Mouse (Mus musculus) MEL (cell line): ENCODE data around the gene Olfr1294. TPM values are rescaled to one million over a fixed set of nuclear protein-coding genes. Genes with fewer than 3 reads are reported as not detected.

Experiments used
- DNase-seq: peaks from one replicate; pipeline ENCODE4 v3.0.0; 2011; ENCODE audit warnings: low read depth, low spot score
- H3K27ac ChIP-seq: 2 replicates; pipeline ENCODE4 v1.5.1; 2012; ENCODE audit warnings: low read depth, mild to moderate bottlenecking, control low read depth, low read length, moderate library complexity; ENCODE audit not compliant: control insufficient read depth
- H3K27me3 ChIP-seq, 2 experiments: fragments of 150-350 bp in 1 of 2; sonication (generic) in 1 of 2; 2 replicates each; pipeline ENCODE4 v1.6.1; 2012; ENCODE audit warnings: low read length in 2 of 2, mild to moderate bottlenecking in 2 of 2, improper control_type of control experiment in 1 of 2, moderate library complexity in 1 of 2; ENCODE audit not compliant: insufficient read depth in 2 of 2, control insufficient read depth in 1 of 2
- H3K36me3 ChIP-seq, 2 experiments: 2 replicates each; pipeline ENCODE4 v1.6.1; 2012 to 2014; ENCODE audit warnings: low read length in 2 of 2, improper control_type of control experiment in 1 of 2, inconsistent platforms in 1 of 2, mild to moderate bottlenecking in 1 of 2; ENCODE audit not compliant: insufficient read depth in 2 of 2, control insufficient read depth in 1 of 2
- H3K4me1 ChIP-seq, 2 experiments: fragments of 150-350 bp in 1 of 2; sonication (generic) in 1 of 2; 2 replicates each; pipeline ENCODE4 v1.6.1; 2012; ENCODE audit warnings: low read length in 2 of 2, improper control_type of control experiment in 1 of 2, mild to moderate bottlenecking in 1 of 2; ENCODE audit not compliant: insufficient read depth in 2 of 2, control insufficient read depth in 1 of 2
- H3K4me3 ChIP-seq, 2 experiments: fragments of 150-350 bp in 1 of 2; sonication (generic) in 1 of 2; 2 replicates each; pipeline ENCODE4 v1.5.1; 2012; ENCODE audit warnings: low read depth in 2 of 2, low read length in 2 of 2, mild to moderate bottlenecking in 2 of 2, moderate library complexity in 2 of 2, control low read depth in 1 of 2, improper control_type of control experiment in 1 of 2; ENCODE audit not compliant: control insufficient read depth in 1 of 2, insufficient read depth in 1 of 2
- H3K79me2 ChIP-seq: 2 replicates; pipeline ENCODE4 v1.6.1; 2012; ENCODE audit warnings: mild to moderate bottlenecking, low read length, moderate library complexity; ENCODE audit not compliant: control insufficient read depth, poor library complexity, insufficient read depth
- H3K9ac ChIP-seq: 2 replicates; pipeline ENCODE4 v1.6.1; 2012; ENCODE audit warnings: low read depth, mild to moderate bottlenecking, control low read depth, low read length, moderate library complexity; ENCODE audit not compliant: control insufficient read depth, poor library complexity, severe bottlenecking
- H3K9me3 ChIP-seq: fragments of 150-350 bp; sonication (generic); replicated peaks from 2 replicates; pipeline ENCODE4 v1.6.1; 2012; ENCODE audit warnings: mild to moderate bottlenecking, low read length, improper control_type of control experiment, moderate library complexity; ENCODE audit not compliant: insufficient read depth
- CHD2 ChIP-seq: IDR thresholded peaks from 2 replicates; pipeline ENCODE4 v1.6.1; 2011; ENCODE audit warnings: low read length, improper control_type of control experiment
- CTCF ChIP-seq, 3 experiments: IDR thresholded peaks in 2 of 3; conservative IDR thresholded peaks in 1 of 3; 2 replicates each; pipeline ENCODE4 v1.5.1; 2011 to 2012; ENCODE audit warnings: low read length in 3 of 3, low read depth in 2 of 3, mild to moderate bottlenecking in 2 of 3, improper control_type of control experiment in 1 of 3, inconsistent platforms in 1 of 3, mixed read lengths in 1 of 3, moderate library complexity in 1 of 3; ENCODE audit not compliant: control insufficient read depth in 1 of 3, insufficient read depth in 1 of 3, poor library complexity in 1 of 3, severe bottlenecking in 1 of 3
- E2F4 ChIP-seq: IDR thresholded peaks from 2 replicates; pipeline ENCODE4 v1.6.1; 2011; ENCODE audit warnings: low read depth, low read length, improper control_type of control experiment, borderline replicate concordance
- EP300 ChIP-seq, 2 experiments: IDR thresholded peaks; 2 replicates each; pipeline ENCODE4 v1.6.1; 2011; ENCODE audit warnings: improper control_type of control experiment in 2 of 2, low read length in 2 of 2, low read depth in 1 of 2, mild to moderate bottlenecking in 1 of 2
- ETS1 ChIP-seq: IDR thresholded peaks from 2 replicates; pipeline ENCODE4 v1.6.1; 2012; ENCODE audit warnings: low read depth, mild to moderate bottlenecking, inconsistent platforms, low read length, improper control_type of control experiment, moderate library complexity
- GABPA ChIP-seq: IDR thresholded peaks from 2 replicates; pipeline ENCODE4 v1.6.1; 2012; ENCODE audit warnings: low read depth, mild to moderate bottlenecking, inconsistent platforms, low read length, improper control_type of control experiment, moderate library complexity
- GATA1 ChIP-seq: IDR thresholded peaks from 2 replicates; pipeline ENCODE4 v1.6.1; 2011; ENCODE audit warnings: low read depth, low read length, improper control_type of control experiment
- JUND ChIP-seq: IDR thresholded peaks from 2 replicates; pipeline ENCODE4 v1.6.1; 2011; ENCODE audit warnings: low read depth, mild to moderate bottlenecking, improper control_type of control experiment, low read length
- MAX ChIP-seq: IDR thresholded peaks from 2 replicates; pipeline ENCODE4 v1.6.1; 2011; ENCODE audit warnings: low read length, improper control_type of control experiment
- MAZ ChIP-seq: IDR thresholded peaks from 2 replicates; pipeline ENCODE4 v1.6.1; 2012; ENCODE audit warnings: low read depth, mild to moderate bottlenecking, inconsistent platforms, low read length, improper control_type of control experiment
- MEF2A ChIP-seq: IDR thresholded peaks from 2 replicates; pipeline ENCODE4 v1.6.1; 2014; ENCODE audit warnings: low read depth, mild to moderate bottlenecking, inconsistent platforms, low read length, improper control_type of control experiment; ENCODE audit not compliant: poor library complexity, insufficient replicate concordance, severe bottlenecking; ENCODE audit errors: extremely low read depth
- MXI1 ChIP-seq: IDR thresholded peaks from 2 replicates; pipeline ENCODE4 v1.6.1; 2011; ENCODE audit warnings: mild to moderate bottlenecking, low read depth, low read length, improper control_type of control experiment
- MYB ChIP-seq: IDR thresholded peaks from 2 replicates; pipeline ENCODE4 v1.6.1; 2011; ENCODE audit warnings: mild to moderate bottlenecking, low read depth, low read length, improper control_type of control experiment
- NRF1 ChIP-seq: IDR thresholded peaks from 2 replicates; pipeline ENCODE4 v1.6.1; 2014; ENCODE audit warnings: low read depth, mild to moderate bottlenecking, inconsistent platforms, low read length, improper control_type of control experiment, moderate library complexity; ENCODE audit not compliant: poor library complexity, insufficient read depth, severe bottlenecking
- POLR2A ChIP-seq, 2 experiments: IDR thresholded peaks; 2 replicates each; pipeline ENCODE4 v1.6.1; 2011 to 2012; ENCODE audit warnings: low read length in 2 of 2, mild to moderate bottlenecking in 2 of 2, control low read depth in 1 of 2, improper control_type of control experiment in 1 of 2, low read depth in 1 of 2, moderate library complexity in 1 of 2; ENCODE audit not compliant: control insufficient read depth in 1 of 2, insufficient read depth in 1 of 2, poor library complexity in 1 of 2
- POLR2AphosphoS2 ChIP-seq: IDR thresholded peaks from 2 replicates; pipeline ENCODE4 v1.6.1; 2011; ENCODE audit warnings: low read length, improper control_type of control experiment
- RCOR1 ChIP-seq: IDR thresholded peaks from 2 replicates; pipeline ENCODE4 v1.6.1; 2012; ENCODE audit warnings: low read depth, mild to moderate bottlenecking, inconsistent platforms, low read length, improper control_type of control experiment
- SIN3A ChIP-seq: IDR thresholded peaks from 2 replicates; pipeline ENCODE4 v1.6.1; 2012; ENCODE audit warnings: low read length, improper control_type of control experiment, inconsistent platforms
- SMC3 ChIP-seq: IDR thresholded peaks from 2 replicates; pipeline ENCODE4 v1.6.1; 2011; ENCODE audit warnings: low read depth, low read length, improper control_type of control experiment
- TAL1 ChIP-seq: IDR thresholded peaks from 2 replicates; pipeline ENCODE4 v1.6.1; 2012; ENCODE audit warnings: mild to moderate bottlenecking, inconsistent platforms, low read length, moderate library complexity, mixed read lengths
- USF2 ChIP-seq, 2 experiments: IDR thresholded peaks; 2 replicates each; pipeline ENCODE4 v1.6.1; 2011 to 2012; ENCODE audit warnings: improper control_type of control experiment in 2 of 2, low read length in 2 of 2, borderline replicate concordance in 1 of 2, inconsistent platforms in 1 of 2, low read depth in 1 of 2, mild to moderate bottlenecking in 1 of 2; ENCODE audit not compliant: insufficient read depth in 1 of 2
- ZKSCAN1 ChIP-seq: IDR thresholded peaks from 2 replicates; pipeline ENCODE4 v1.6.1; 2012; ENCODE audit warnings: low read depth, mild to moderate bottlenecking, inconsistent platforms, low read length, improper control_type of control experiment, moderate library complexity
- ZMIZ1 ChIP-seq: IDR thresholded peaks from 2 replicates; pipeline ENCODE4 v1.6.1; 2012; ENCODE audit warnings: low read depth, mild to moderate bottlenecking, inconsistent platforms, low read length, improper control_type of control experiment, moderate library complexity
- ZNF384 ChIP-seq: IDR thresholded peaks from 2 replicates; pipeline ENCODE4 v1.6.1; 2012; ENCODE audit warnings: low read depth, mild to moderate bottlenecking, inconsistent platforms, low read length, improper control_type of control experiment
- polyA plus RNA-seq, 2 experiments: library from polyadenylated mRNA; stranded (reverse) in 1 of 2; unstranded in 1 of 2; fragments of >175 nt in 1 of 2; fragments of >200 nt in 1 of 2; gene quantifications; 2 replicates each; pipeline versions ENCODE4 v1.2.1 to v1.2.4; 2012; ENCODE audit warnings: low replicate concordance in 2 of 2, low read depth in 1 of 2; ENCODE audit not compliant: insufficient read length in 2 of 2, insufficient read depth in 1 of 2, missing spikeins in 1 of 2
- total RNA-seq: library from RNA; depleted of rRNA; stranded (reverse); fragments of 300-350 nt; gene quantifications from 2 replicates; pipeline ENCODE4 v1.2.3, GENCODE M21; 2012

Gene Olfr1294
- total and polyA plus RNA-seq, 3 experiments = not detected

GRCm38 (mm10) chr2:111524903-111525302, 15.2 kb downstream of the Olfr1294 start, which contains the start of gene Olfr1293-ps:
Olfr1293-ps (plus strand) TSS chr2:111525203.
- H3K27ac ChIP-seq = no peak within 1 kb of the TSS
- DNase-seq = no peak
- no peak within 1 kb of the TSS for H3K9ac ChIP-seq
- no peak for TF ChIP-seq GATA1
- no peak for TF ChIP-seq JUND
- no peak for TF ChIP-seq E2F4
- no peak for TF ChIP-seq GABPA
- TF ChIP-seq MAZ = no peak
- no peak for TF ChIP-seq SMC3
- no peak for TF ChIP-seq SIN3A
- no peak for TF ChIP-seq USF2 (IDR thresholded peaks at IDR 0.05; ENCODE audit: borderline replicate concordance in 1 of 2, insufficient read depth in 1 of 2, low read depth in 1 of 2, low read length in 2 of 2)
- TF ChIP-seq POLR2A (IDR thresholded peaks at IDR 0.05; ENCODE audit: control insufficient read depth in 1 of 2, insufficient read depth in 1 of 2, low read depth in 1 of 2, low read length in 2 of 2, poor library complexity in 1 of 2) = no peak
- TF ChIP-seq ZNF384 = no peak
- H3K79me2 ChIP-seq = no peaks in the 10 kb centered on the region
- no peaks in the 10 kb centered on the region for H3K27me3 ChIP-seq
- no peaks in the 10 kb centered on the region for H3K36me3 ChIP-seq
- H3K4me3 ChIP-seq = no peak within 1 kb of the TSS
- H3K4me1 ChIP-seq = no peaks in the 10 kb centered on the region
- no peaks in the 10 kb centered on the region for H3K9me3 ChIP-seq

DNA sequence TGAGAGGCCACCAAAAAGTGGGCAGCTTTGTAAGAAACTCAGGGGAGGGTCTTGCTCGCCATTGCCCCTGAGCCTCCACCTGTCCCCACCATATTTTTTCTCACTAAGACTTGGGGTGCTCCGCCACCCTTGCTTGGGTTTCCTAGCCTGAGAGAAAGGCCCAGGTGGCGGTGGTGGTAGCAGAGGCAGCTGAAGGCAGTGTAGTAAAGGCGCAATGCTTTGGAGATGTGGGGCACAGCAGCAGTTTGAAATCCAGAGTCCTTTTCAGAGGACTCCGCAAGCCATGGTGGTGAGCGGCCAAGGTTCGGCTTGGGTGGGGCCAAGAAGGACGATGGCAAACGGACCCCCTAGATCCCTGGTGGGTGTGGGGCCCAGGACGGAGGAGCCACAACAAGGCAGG, 22.6 kb downstream of the Olfr1294 start:
- no peaks in the 10 kb centered on the region for H3K4me1 ChIP-seq
- H3K9me3 ChIP-seq = no peaks in the 10 kb centered on the region
- no peaks in the 10 kb centered on the region for H3K27me3 ChIP-seq
- no peak for TF ChIP-seq ZKSCAN1
- no peak for TF ChIP-seq ZMIZ1
- no peak for TF ChIP-seq GATA1
- no peak for TF ChIP-seq JUND
- no peak for TF ChIP-seq MYB
- H3K4me3 ChIP-seq = no peak overlapping the region
- H3K36me3 ChIP-seq = no peaks in the 10 kb centered on the region
- DNase-seq = no peak
- H3K27ac ChIP-seq = no peak overlapping the region
- no peak overlapping the region for H3K9ac ChIP-seq
- no peaks in the 10 kb centered on the region for H3K79me2 ChIP-seq

- Histone ChIP-seq H3K9me3 (no peaks in the 10 kb centered on the region), H3K79me2 (no peaks in the 10 kb centered on the region), H3K4me1 (no peaks in the 10 kb centered on the region), H3K27me3 (no peaks in the 10 kb centered on the region), H3K36me3 (no peaks in the 10 kb centered on the region), H3K27ac (no peak within 1 kb of the TSS), H3K9ac (no peak within 1 kb of the TSS), H3K4me3 (no peak within 1 kb of the TSS)
- DNase-seq = no peak
- TF ChIP-seq POLR2AphosphoS2 (no peak), ETS1 (no peak), TAL1 (no peak), GATA1 (no peak), MEF2A (no peak), MYB (no peak), JUND (no peak), GABPA (no peak), MAX (no peak), MXI1 (no peak), EP300 (IDR thresholded peaks at IDR 0.05; ENCODE audit: low read depth in 1 of 2, low read length in 2 of 2) (no peak), ZMIZ1 (no peak), ZNF384 (no peak), POLR2A (IDR thresholded peaks at IDR 0.05; ENCODE audit: control insufficient read depth in 1 of 2, insufficient read depth in 1 of 2, low read depth in 1 of 2, low read length in 2 of 2, poor library complexity in 1 of 2) (no peak), RCOR1 (no peak), SMC3 (no peak), CHD2 (no peak), NRF1 (no peak), CTCF (IDR thresholded peaks at IDR 0.05 in 2 of 3, conservative IDR thresholded peaks at IDR 0.05 in 1 of 3; ENCODE audit: control insufficient read depth in 1 of 3, insufficient read depth in 1 of 3, low read depth in 2 of 3, low read length in 3 of 3, poor library complexity in 1 of 3, severe bottlenecking in 1 of 3) (no peak)
- TF ChIP-seq, all 39 proteins: peak for 0
These were observed 43.2 kb downstream of the Olfr1294 start, which contains the start of gene Olfr1291-ps1 for GRCm38 (mm10) chr2:111496880-111497279. Olfr1291-ps1 (plus strand) TSS chr2:111497180.
